Mouse (Mus musculus) gastrocnemius, postnatal 10 days (tissue): ENCODE measurements around the gene Mllt1. TPM values are rescaled to one million over a fixed set of nuclear protein-coding genes. Genes with fewer than 3 reads are reported as not detected.
A peak's percentile ranks its signal among the peaks of the same experiment; 100 is the strongest.
"Not testable (repeated sequence)": the region's sequence is repeated elsewhere in the genome, so short reads cannot be mapped to it uniquely, and the experiment has no call there.

Experiments
- DNase-seq: peaks from one replicate; pipeline ENCODE4 v3.0.0; 2021; ENCODE audit warnings: mixed read lengths
- total RNA-seq, 2 experiments: library from RNA; stranded (reverse); gene quantifications; 2 replicates each; pipeline ENCODE4 v1.2.3; 2021

Mllt1 gene
- total RNA-seq, 2 experiments from 2014 or later, result 15.5 to 23.1 TPM

GRCm38 (mm10) chr17:56936731-56937130 lies 1.5 kb upstream of the Mllt1 start:
- no peak for DNase-seq

- DNase-seq, result no peak
Observed at GRCm38 (mm10) chr17:56934545-56935330, 477 bp downstream of the Mllt1 start.

GRCm38 (mm10) chr17:56933395-56933794 lies 1.8 kb downstream of the Mllt1 start:
- no peak for DNase-seq

GRCm38 (mm10) chr17:56930026-56930425 lies 5.2 kb downstream of the Mllt1 start:
- DNase-seq, result no peak

DNA sequence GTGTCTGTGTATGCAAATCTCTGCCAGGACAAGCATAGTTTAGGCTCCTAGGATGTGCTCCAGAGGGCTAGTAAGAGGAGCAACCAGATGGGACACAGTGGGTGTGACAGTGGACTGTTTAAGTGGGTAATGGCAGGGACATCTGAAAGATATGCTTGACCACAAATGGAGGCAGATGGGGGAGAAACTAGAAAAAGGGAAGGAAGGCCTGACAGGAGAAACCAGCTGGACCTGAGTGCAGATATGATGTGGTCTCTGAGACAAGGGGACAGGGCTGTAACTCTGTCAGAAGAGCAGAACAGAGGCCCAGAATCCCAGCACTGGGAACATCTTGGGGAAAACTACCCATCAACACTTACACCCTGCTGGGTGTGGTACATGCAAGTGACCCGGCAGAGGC lies 5.7 kb downstream of the Mllt1 start:
- no peak for DNase-seq

DNA sequence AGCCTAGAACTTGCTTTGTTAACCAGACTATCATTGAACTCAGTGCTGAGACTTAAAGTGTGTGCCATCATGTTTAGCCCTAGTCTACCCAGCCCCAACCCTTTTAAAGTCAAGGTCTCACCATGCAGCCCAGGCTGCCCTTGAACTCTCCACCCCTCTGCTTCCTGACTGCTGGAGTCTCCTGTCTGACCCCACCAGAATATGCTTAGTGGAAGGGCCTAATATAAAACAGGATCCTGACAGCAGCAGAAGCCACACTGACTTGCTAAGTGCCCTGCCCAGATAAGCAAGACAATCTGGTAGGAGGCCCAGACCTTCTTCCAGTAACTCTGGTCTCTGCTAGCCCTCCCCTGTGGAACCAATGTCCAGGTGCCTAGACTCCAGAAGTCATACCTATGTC lies 6.1 kb downstream of the Mllt1 start:
- no peak for DNase-seq

DNA sequence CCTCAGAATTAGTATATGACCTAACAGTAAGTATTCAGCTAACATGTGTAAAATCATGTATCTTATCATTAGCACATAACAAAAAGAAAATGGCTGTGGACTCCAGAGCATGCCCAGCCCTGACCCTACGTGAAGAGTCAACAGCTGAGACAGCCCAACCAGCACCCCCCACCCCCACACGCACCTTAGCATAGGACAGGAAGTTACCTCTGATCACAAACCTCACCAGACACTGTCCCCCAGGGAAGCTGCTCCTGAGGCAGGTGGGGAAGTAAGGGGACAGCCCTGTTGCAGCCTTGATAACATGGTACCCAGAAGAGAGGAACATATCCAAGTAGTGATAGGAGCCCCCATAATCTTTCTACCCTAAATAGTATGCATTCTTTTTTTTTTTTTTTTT lies 9.2 kb downstream of the Mllt1 start:
- no peak for DNase-seq

- no peak for DNase-seq
Observed at GRCm38 (mm10) chr17:56919725-56920124, 15.5 kb downstream of the Mllt1 start.

DNA sequence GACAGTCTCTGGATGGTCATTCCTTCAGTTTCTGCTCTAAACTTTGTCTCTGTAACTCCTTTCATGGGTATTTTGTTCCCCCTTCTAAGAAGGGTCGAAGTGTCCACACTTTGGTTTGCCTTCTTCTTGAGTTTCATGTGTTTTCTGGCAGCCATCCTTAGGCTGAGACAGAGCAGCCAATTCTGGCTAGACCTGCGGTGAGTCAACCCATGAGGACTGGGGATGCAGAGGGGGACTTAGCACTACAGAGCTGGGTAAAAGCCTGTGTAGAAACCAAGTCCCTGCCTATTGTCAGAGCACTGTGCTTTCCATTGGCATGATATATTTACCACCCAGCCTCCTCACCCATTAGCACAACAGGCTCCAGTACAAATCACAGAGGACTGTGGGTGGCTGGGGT lies 18.0 kb downstream of the Mllt1 start:
- DNase-seq, result no peak

DNA sequence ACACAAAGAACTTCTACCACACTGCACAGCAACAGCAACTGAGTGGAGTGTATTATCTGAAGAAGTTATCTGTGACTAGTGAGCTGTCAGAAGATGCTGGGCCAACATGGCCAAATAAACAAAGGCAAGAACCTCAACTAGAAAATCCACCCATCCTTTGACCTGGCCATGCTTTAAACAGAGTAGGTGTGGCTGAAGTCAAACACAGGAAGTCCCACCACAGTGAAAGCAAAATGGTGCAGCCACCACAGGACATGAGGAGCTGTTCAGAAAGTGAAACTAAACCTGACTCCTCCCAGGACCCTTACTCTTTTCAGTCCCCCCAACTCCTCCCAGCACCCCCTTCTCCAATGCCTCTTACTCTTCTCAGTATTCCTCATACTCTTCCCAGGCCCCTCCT lies 21.8 kb downstream of the Mllt1 start:
- DNase-seq, result no peak

DNA sequence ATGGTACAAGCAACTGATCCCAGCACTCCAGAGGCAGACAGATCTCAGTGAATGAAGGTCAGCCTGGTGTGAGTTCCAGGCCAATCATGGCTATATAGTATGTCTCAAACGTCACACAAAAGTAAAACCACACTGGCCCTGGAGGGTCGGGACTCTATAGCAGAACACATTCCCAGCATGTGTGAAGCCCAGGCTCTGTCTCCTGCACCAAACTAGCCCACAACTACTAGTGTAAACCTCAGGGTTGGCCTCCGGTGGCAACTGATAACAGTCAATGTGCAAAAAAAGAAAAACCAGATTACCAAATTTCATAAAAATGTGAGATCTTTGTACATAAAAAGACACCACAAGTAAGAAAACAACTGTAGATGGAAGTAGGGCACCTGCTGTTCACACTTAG lies 22.2 kb downstream of the Mllt1 start:
- no peak for DNase-seq

GRCm38 (mm10) chr17:56909764-56910163 lies 25.5 kb downstream of the Mllt1 start:
- DNase-seq, result not testable (repeated sequence)

- no peak for DNase-seq
Observed at GRCm38 (mm10) chr17:56907887-56908286, 27.3 kb downstream of the Mllt1 start.

DNA sequence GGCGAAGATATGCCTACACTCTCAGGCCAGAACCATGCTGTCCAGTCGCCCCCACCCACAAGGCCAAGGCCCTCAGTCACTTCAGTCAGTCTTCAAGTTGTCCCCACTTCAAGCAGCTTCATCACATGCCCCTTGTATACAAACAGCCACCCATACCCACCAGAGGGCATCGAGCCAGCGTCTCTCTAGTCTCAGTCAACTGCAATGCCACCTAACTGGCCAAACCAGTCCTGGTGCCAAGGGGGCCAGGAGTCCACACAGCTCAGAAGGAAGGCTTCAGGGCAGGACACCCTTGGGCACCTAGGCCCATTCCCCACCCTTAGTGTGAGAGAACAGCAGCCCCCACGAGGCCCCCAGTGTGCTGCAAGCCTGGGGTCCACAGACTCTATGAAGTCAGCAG lies 28.1 kb downstream of the Mllt1 start:
- no peak for DNase-seq

DNA sequence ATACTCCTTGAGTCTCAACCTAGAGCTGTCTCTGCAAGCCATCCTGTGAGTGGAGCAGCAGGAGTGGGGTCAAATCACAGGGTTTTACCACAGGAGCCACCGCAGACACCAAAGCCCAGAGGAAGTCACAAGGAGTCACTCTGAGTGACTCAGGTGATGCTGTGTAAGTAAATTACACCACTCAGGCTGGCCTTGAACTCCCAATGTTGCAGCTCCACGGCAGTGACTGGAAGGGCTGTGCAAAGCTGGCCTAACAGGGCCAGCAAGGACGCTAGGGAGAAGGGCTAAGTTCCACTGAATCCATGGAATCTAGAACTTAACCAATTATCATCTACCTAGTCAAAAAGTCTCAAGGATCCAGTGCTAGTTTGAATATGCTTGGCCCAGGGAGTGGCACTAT lies 29.0 kb downstream of the Mllt1 start:
- DNase-seq, result no peak

GRCm38 (mm10) chr17:56902698-56903097 lies 32.5 kb downstream of the Mllt1 start:
- DNase-seq, result no peak

- DNase-seq, result peak; percentile 79
Observed at GRCm38 (mm10) chr17:56897630-56898195, 37.5 kb downstream of the Mllt1 start.

DNA sequence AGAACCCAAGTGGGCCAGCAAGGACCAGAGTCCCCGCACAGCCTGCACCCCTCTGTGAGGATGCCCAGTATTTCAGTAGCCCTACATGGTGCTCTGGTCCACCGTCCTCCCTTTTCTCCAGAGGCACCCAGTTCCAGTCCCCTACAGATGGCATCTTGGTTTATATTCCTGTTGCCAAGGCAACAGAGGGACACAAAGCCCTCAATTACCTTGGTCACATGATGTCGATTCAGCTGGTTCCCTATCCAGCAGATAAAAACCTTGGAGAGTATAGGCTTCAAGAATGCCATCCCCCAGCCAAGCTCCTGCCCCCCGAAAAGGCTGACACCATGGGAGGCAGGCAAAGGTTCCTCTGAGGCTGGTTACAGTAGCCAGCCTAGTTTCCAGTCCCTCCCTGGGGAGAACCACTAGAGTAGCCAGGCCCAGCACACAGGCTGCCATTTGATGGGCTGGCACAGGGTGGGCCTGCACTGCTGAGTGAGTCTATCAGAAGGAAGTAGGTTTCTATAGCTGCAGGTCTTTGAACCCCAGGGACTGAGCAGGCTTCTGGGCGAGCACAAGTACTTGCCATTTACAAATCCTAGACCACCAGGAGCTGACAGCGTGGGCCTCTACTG lies 38.6 kb downstream of the Mllt1 start:
- DNase-seq, result no peak

GRCm38 (mm10) chr17:56895368-56895918 lies 39.8 kb downstream of the Mllt1 start:
- DNase-seq, result no peak

- DNase-seq, result no peak
Observed at GRCm38 (mm10) chr17:56890018-56890417, 45.2 kb downstream of the Mllt1 start.

DNA sequence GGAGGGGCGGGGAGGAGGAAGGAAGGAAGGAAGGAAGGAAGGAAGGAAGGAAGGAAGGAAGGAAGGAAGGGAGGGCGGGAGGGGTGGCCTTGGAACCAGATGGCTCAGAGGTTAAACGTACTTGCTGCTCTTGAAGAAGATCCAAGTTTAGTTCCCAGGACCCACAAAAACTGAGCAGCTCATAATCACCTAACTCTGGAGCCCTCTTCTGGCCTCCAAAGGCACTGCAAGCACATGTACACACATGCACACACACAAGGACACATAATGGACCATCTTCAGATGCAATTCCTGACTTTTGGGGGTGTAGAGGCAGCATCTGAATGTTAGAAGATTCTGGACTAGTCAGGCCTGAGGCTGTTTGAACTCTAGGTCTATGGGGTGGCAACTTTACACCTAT lies 47.2 kb downstream of the Mllt1 start:
- DNase-seq, result no peak

DNA sequence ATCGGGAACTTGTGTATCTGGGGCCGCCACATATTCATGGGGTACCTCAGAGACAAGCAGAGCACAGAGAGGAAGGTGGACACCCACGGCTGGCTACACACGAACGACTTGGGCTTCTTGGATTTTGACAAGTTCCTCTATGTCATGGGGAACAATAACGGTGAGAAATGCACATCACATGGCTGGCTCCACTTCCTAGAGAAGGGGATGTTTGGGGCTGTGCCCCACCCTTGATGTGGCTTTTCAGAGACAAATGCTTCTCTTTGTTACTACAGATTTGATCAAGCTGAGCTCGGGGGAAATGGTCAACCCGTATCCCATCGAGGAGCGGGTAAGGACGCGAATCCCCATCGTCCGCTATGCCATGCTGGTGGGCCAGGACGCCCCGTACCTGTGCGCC lies 50.4 kb downstream of the Mllt1 start:
- DNase-seq, result no peak

GRCm38 (mm10) chr17:56884331-56884730 lies 50.9 kb downstream of the Mllt1 start:
- DNase-seq, result no peak
